Mouse (Mus musculus) left cerebral cortex, postnatal 10 days (tissue): ENCODE data around the gene Ncln. TPM values are rescaled to one million over a fixed set of nuclear protein-coding genes. Genes with fewer than 3 reads are reported as not detected.
A peak's percentile ranks its signal among the peaks of the same experiment; 100 is the strongest.

Experiments used
- DNase-seq, 2 experiments: peaks; one replicate each; pipeline ENCODE4 v3.0.0; 2021 to 2022; ENCODE audit warnings: low spot score in 2 of 2, mixed read lengths in 1 of 2; ENCODE audit errors: extremely low spot score in 1 of 2
- intact Hi-C: fragments of 180-260 bp; cut with DNase I; formaldehyde crosslinking; loops from one replicate; pipeline ENCODE4 v1.15.1; 2025
- total RNA-seq, 2 experiments: library from RNA; stranded (reverse); gene quantifications; 2 replicates each; pipeline ENCODE4 v1.2.3; 2021

Gene Ncln
- total RNA-seq, 2 experiments from 2014 or later, result 94.8 to 102 TPM

GRCm38 (mm10) chr10:81495151-81495550 lies 1.0 kb downstream of the Ncln start:
- peak in 1 of 2 experiments; percentile 40 for DNase-seq
- intact Hi-C loops, result no loop called here

- intact Hi-C loops, result no loop called here
- no peak for DNase-seq
Observed at GRCm38 (mm10) chr10:81494260-81495041, 1.7 kb downstream of the Ncln start.

- no peak for DNase-seq
- intact Hi-C loops, result no loop called here
Observed at GRCm38 (mm10) chr10:81493601-81494220, 2.5 kb downstream of the Ncln start.

GRCm38 (mm10) chr10:81492606-81493240 lies 3.5 kb downstream of the Ncln start:
- no peak for DNase-seq
- intact Hi-C loops, result no loop called here

GRCm38 (mm10) chr10:81491018-81491417 lies 5.2 kb downstream of the Ncln start:
- DNase-seq, result no peak
- intact Hi-C loops, result no loop called here

- intact Hi-C loops, result no loop called here
- no peak for DNase-seq
Observed at GRCm38 (mm10) chr10:81489941-81490340, 6.3 kb downstream of the Ncln start.

GRCm38 (mm10) chr10:81488081-81488480 lies 8.1 kb downstream of the Ncln start:
- intact Hi-C loops, result no loop called here
- no peak for DNase-seq

GRCm38 (mm10) chr10:81486496-81486895 lies 9.7 kb downstream of the Ncln start:
- DNase-seq, result peak in 1 of 2 experiments; percentile 39
- intact Hi-C loops, result no loop called here

GRCm38 (mm10) chr10:81485479-81486018 lies 10.6 kb downstream of the Ncln start:
- no peak for DNase-seq
- intact Hi-C loops, result no loop called here

GRCm38 (mm10) chr10:81485060-81485449 lies 11.1 kb downstream of the Ncln start:
- no peak for DNase-seq
- intact Hi-C loops, result no loop called here

- intact Hi-C loops, result no loop called here
- no peak for DNase-seq
Observed at GRCm38 (mm10) chr10:81484441-81485059, 11.6 kb downstream of the Ncln start.

GRCm38 (mm10) chr10:81483983-81484382 lies 12.2 kb downstream of the Ncln start:
- intact Hi-C loops, result no loop called here
- no peak for DNase-seq

GRCm38 (mm10) chr10:81482533-81482889 lies 13.7 kb downstream of the Ncln start, which contains the start of gene Celf5:
Celf5 (minus strand) TSS chr10:81482709.
- intact Hi-C loops, result no loop called here
- no peak for DNase-seq

GRCm38 (mm10) chr10:81481605-81482532 lies 14.3 kb downstream of the Ncln start:
- no peak for DNase-seq
- intact Hi-C loops, result no loop called here

GRCm38 (mm10) chr10:81474461-81474860 lies 21.7 kb downstream of the Ncln start:
- intact Hi-C loops, result no loop called here
- DNase-seq, result no peak

GRCm38 (mm10) chr10:81473003-81473451 lies 23.2 kb downstream of the Ncln start:
- DNase-seq, result peak; percentile 88 to 89
- intact Hi-C loops, result no loop called here

GRCm38 (mm10) chr10:81472403-81473002 lies 23.7 kb downstream of the Ncln start:
- DNase-seq, result peak in 1 of 2 experiments; percentile 49
- intact Hi-C loops, result no loop called here

GRCm38 (mm10) chr10:81470454-81470853 lies 25.7 kb downstream of the Ncln start:
- intact Hi-C loops, result no loop called here
- DNase-seq, result peak in 1 of 2 experiments; percentile 68
